Mouse (Mus musculus): Measurements from ENCODE around the gene Akap13. TPM values are rescaled to one million over a fixed set of nuclear protein-coding genes. Genes with fewer than 3 reads are reported as not detected.
"Not testable (repeated sequence)": the region's sequence is repeated elsewhere in the genome, so short reads cannot be mapped to it uniquely, and the experiment has no call there.

The Akap13 gene
- total RNA-seq, 2 experiments from 2014 or later: 22.5 to 29.6 TPM

GRCm38 (mm10) chr7:75725899-75726298 is 270.6 kb downstream of the Akap13 start:
- no peak for DNase-seq (ENCODE audit: low spot score in 2 of 2)
- intact Hi-C loops (cut with DNase I): no loop called here

GRCm38 (mm10) chr7:75726867-75727266 is 271.5 kb downstream of the Akap13 start:
- intact Hi-C loops (cut with DNase I): no loop called here
- peak in 1 of 2 experiments; percentile 14 for DNase-seq (ENCODE audit: low spot score in 2 of 2)

- intact Hi-C loops (cut with DNase I): loop anchor here (10.0 kb wide), 1 partner anchor 155 kb away; no protein-coding TSS in a partner anchor
- DNase-seq (ENCODE audit: low spot score in 2 of 2): no peak
Observed at GRCm38 (mm10) chr7:75729652-75730051, 274.3 kb downstream of the Akap13 start.

GRCm38 (mm10) chr7:75730216-75730615 is 274.9 kb downstream of the Akap13 start:
- intact Hi-C loops (cut with DNase I): loop anchor here (10.0 kb wide), 1 partner anchor 155 kb away; no protein-coding TSS in a partner anchor
- no peak for DNase-seq (ENCODE audit: low spot score in 2 of 2)

GRCm38 (mm10) chr7:75731951-75732350 is 276.6 kb downstream of the Akap13 start:
- no peak for DNase-seq (ENCODE audit: low spot score in 2 of 2)
- intact Hi-C loops (cut with DNase I): loop anchor here (10.0 kb wide), 1 partner anchor 157 kb away; no protein-coding TSS in a partner anchor

GRCm38 (mm10) chr7:75733166-75733565 is 277.8 kb downstream of the Akap13 start:
- intact Hi-C loops (cut with DNase I): loop anchor here (10.0 kb wide), 1 partner anchor 158 kb away; no protein-coding TSS in a partner anchor
- peak in 1 of 2 experiments; percentile 28 for DNase-seq (ENCODE audit: low spot score in 2 of 2)

- intact Hi-C loops (cut with DNase I): loop anchor here (2.0 to 10.0 kb wide), 3 partner anchors 102 to 164 kb away; no protein-coding TSS in a partner anchor
- peak; percentile 81 for DNase-seq (ENCODE audit: low spot score in 2 of 2)
Observed at GRCm38 (mm10) chr7:75739075-75739725, 283.9 kb downstream of the Akap13 start.

- intact Hi-C loops (cut with DNase I): loop anchor here (5.0 kb wide), 1 partner anchor 83 kb away; no protein-coding TSS in a partner anchor
Observed at GRCm38 (mm10) chr7:75744528-75744927, 289.2 kb downstream of the Akap13 start.

GRCm38 (mm10) chr7:75744978-75745638 is 289.8 kb downstream of the Akap13 start:
- intact Hi-C loops (cut with DNase I): loop anchor here (5.0 kb wide), 1 partner anchor 82 kb away; no protein-coding TSS in a partner anchor
- DNase-seq (ENCODE audit: low spot score in 2 of 2): no peak

More at GRCm38 (mm10) chr7:75744528-75744927, 289.2 kb downstream of the Akap13 start:
- DNase-seq (ENCODE audit: low spot score in 2 of 2): no peak

GRCm38 (mm10) chr7:75745969-75746368 is 290.6 kb downstream of the Akap13 start:
- intact Hi-C loops (cut with DNase I): not testable (repeated sequence)

GRCm38 (mm10) chr7:75750581-75750980 is 295.2 kb downstream of the Akap13 start:
- DNase-seq (ENCODE audit: low spot score in 2 of 2): no peak
- intact Hi-C loops (cut with DNase I): no loop called here

More at GRCm38 (mm10) chr7:75745969-75746368, 290.6 kb downstream of the Akap13 start:
- DNase-seq (ENCODE audit: low spot score in 2 of 2): peak in 1 of 2 experiments; percentile 15

GRCm38 (mm10) chr7:75751161-75751803 is 295.9 kb downstream of the Akap13 start:
- intact Hi-C loops (cut with DNase I): no loop called here
- DNase-seq (ENCODE audit: low spot score in 2 of 2): no peak

GRCm38 (mm10) chr7:75752442-75753191 is 297.3 kb downstream of the Akap13 start:
- intact Hi-C loops (cut with DNase I): no loop called here
- DNase-seq (ENCODE audit: low spot score in 2 of 2): no peak

GRCm38 (mm10) chr7:75753192-75753783 is 298.0 kb downstream of the Akap13 start:
- intact Hi-C loops (cut with DNase I): no loop called here
- no peak for DNase-seq (ENCODE audit: low spot score in 2 of 2)

- intact Hi-C loops (cut with DNase I): no loop called here
Observed at GRCm38 (mm10) chr7:75754587-75755499, 299.5 kb downstream of the Akap13 start.

GRCm38 (mm10) chr7:75755861-75756449 is 300.6 kb downstream of the Akap13 start:
- DNase-seq (ENCODE audit: low spot score in 2 of 2): no peak
- intact Hi-C loops (cut with DNase I): no loop called here

More at GRCm38 (mm10) chr7:75754587-75755499, 299.5 kb downstream of the Akap13 start:
- no peak for DNase-seq (ENCODE audit: low spot score in 2 of 2)

GRCm38 (mm10) chr7:75759992-75760514 is 304.7 kb downstream of the Akap13 start:
- DNase-seq (ENCODE audit: low spot score in 2 of 2): no peak
- intact Hi-C loops (cut with DNase I): loop anchor here (2.0 kb wide), 1 partner anchor 103 kb away; no protein-coding TSS in a partner anchor

All from left cerebral cortex, postnatal 14 days (tissue).